Mouse (Mus musculus): ENCODE data around the gene Ush2a. TPM values are rescaled to one million over a fixed set of nuclear protein-coding genes. Genes with fewer than 3 reads are reported as not detected.

The Ush2a gene
- polyA plus RNA-seq, 1 experiment from 2014 or later: 0.29 TPM

DNA sequence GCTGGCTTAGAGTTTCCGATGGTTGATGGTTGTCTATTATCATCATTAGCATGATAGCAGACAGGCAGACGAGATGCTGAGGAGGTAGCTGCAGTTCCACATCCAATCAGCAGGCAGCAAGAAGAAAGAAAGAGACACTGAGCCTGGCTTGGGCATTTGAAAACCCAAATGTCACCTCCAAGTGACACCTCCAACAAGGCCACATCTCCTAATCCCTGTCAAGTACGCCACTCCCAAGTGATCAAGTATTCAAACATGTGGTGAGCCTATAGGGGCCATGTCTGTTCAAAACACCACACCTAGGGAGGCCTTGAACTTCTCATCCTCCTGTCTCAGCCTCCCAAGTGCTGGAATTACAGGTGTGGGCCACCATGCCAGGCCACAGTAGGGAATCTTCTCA, 501.9 kb downstream of the Ush2a start:
- ATAC-seq (ENCODE audit: low FRiP score): no peak
- Histone ChIP-seq H3K4me3 (no peak overlapping the region), H3K27ac (no peak overlapping the region), H3K36me3 (no peaks in the 10 kb centered on the region), H3K4me2 (no peak overlapping the region), H3K4me1 (replicated peaks) (no peaks in the 10 kb centered on the region), H3K27me3 (no peaks in the 10 kb centered on the region), H3K9ac (no peak overlapping the region), H3K9me3 (no peaks in the 10 kb centered on the region)
- 79% methylated on average over 3 of the region's 3 CpGs for WGBS

DNA sequence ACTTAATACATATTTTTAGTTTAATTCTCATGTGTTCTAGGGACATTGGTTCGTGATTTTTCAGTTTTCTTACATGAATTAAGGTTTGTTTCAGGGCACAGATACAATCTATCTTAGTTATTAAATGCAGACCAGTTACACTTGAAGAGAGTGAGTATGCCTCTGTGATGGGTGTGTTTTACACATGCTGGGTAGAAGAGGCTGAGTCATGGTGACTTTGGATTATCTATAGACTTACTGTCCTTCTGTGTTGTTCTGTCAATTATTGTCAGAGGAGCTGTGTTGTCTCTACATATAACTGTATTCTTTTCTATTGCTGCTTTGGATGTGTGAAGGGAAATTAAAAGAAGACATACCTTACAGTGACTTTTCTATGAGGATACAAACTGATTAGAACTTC, 509.0 kb downstream of the Ush2a start:
- ATAC-seq (ENCODE audit: low FRiP score): no peak
- Histone ChIP-seq H3K27me3 (no peaks in the 10 kb centered on the region), H3K4me3 (no peak overlapping the region), H3K9ac (no peak overlapping the region), H3K27ac (no peak overlapping the region), H3K36me3 (no peaks in the 10 kb centered on the region; the same call in 1 of the 2 replicates), H3K9me3 (no peaks in the 10 kb centered on the region; the same call in 1 of the 2 replicates), H3K4me2 (no peak overlapping the region), H3K4me1 (replicated peaks) (no peaks in the 10 kb centered on the region)
- 90% methylated on average over 1 of the region's 1 CpGs for WGBS

DNA sequence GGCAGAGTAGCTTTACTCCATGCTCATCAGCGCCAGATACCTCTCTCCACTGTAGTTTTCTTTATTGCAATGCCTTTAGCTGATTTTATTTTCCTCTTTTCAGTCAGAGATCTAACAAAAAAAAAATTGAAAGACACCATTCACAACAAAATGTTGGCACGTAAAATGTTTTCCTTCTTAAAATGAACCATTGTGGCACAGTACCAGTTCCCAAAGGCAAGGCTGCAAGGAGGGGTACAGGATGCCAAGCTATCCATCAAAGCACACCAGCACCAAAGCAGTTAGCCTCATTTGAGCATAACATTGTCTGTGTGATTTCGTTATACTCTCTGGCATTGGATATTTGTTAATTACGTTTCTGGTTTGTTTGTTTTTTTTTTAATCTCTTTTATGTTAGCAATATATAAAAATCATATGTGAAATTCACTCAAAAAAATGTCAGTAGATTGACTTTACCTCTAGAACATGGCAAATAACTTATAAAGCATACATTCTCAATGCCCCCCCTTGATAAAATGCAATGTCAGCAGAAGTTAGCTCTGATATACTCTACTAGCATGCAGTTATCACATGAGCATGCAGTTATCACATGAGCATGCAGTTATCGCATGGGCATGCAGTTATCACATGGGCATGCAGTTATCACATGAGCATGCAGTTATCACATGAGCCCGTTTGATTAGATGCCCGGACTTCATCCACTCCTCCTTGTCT, 510.9 kb downstream of the Ush2a start:
- Histone ChIP-seq H3K4me1 (replicated peaks) (no peaks in the 10 kb centered on the region), H3K27me3 (no peaks in the 10 kb centered on the region), H3K9ac (no peak overlapping the region), H3K36me3 (no peaks in the 10 kb centered on the region; the same call in 1 of the 2 replicates), H3K9me3 (no peaks in the 10 kb centered on the region; the same call in 1 of the 2 replicates), H3K27ac (no peak overlapping the region), H3K4me3 (no peak overlapping the region), H3K4me2 (no peak overlapping the region)
- 93% methylated on average over 7 of the region's 7 CpGs for WGBS
- ATAC-seq (ENCODE audit: low FRiP score): no peak

DNA sequence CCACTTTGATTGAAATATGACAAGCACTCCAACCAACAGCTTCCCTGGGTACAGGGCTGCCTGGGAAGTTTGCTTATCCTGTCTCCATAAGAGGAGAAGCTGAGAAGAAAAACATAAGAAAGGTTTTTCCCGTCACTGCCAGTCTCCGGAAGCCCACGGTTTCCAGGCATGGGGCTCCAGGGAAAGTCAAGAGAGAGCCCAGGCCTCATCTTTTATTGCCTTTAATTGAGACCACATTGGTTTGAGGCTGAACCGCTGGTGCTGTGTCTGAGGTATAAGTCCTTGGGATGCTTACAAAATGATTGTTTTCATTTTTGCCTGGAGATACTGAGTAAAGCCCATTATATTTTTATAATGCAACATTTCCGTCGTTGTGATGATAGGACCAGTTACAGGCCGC, 511.8 kb downstream of the Ush2a start:
- H3K36me3 ChIP-seq: no peaks in the 10 kb centered on the region; the same call in 1 of the 2 replicates
- no peak overlapping the region for H3K4me2 ChIP-seq
- H3K4me3 ChIP-seq: no peak overlapping the region
- no peaks in the 10 kb centered on the region for H3K4me1 ChIP-seq (replicated peaks)
- H3K9me3 ChIP-seq: no peaks in the 10 kb centered on the region; the same call in 1 of the 2 replicates
- H3K27me3 ChIP-seq: no peaks in the 10 kb centered on the region
- no peak overlapping the region for H3K27ac ChIP-seq
- no peak overlapping the region for H3K9ac ChIP-seq
- 82% methylated on average over 7 of the region's 7 CpGs for whole genome bisulfite sequencing
- ATAC-seq (ENCODE audit: low FRiP score): no peak

DNA sequence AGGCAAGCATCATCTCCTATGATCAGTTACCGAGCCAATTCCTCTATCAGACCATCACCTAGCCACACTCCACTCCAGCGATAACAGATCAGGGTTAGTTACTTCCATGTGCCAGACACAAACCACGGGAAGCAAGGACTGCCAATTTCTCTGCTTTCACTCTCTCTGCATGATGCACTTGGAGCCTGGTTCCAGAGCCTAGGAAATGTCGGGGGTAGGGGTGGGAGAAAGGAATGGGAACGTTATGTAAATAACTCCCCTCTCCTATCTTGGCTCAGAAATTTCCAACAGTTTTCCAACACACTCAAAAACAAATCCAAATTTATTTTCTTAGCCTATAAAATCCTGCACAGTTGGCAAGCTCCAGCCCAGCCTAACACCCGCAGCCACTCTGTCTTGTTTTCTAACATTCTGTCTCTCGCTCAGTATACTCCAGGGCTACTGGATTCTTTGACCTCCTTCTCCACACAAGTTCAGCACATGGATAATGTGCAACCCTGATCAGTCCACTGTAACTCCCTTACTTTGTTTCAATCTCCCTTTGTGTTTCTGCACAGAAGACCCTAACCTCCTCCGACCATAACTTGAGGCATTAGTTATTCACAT, 515.8 kb downstream of the Ush2a start:
- 74% methylated on average over 8 of the region's 8 CpGs for WGBS
- H3K27ac ChIP-seq: no peak overlapping the region
- ATAC-seq (ENCODE audit: low FRiP score): no peak
- H3K27me3 ChIP-seq: no peaks in the 10 kb centered on the region
- no peak overlapping the region for H3K9ac ChIP-seq
- no peaks in the 10 kb centered on the region for H3K4me1 ChIP-seq (replicated peaks)
- H3K4me2 ChIP-seq: no peak overlapping the region
- H3K9me3 ChIP-seq: no peaks in the 10 kb centered on the region; the same call in 1 of the 2 replicates
- no peak overlapping the region for H3K4me3 ChIP-seq
- no peaks in the 10 kb centered on the region; the same call in 1 of the 2 replicates for H3K36me3 ChIP-seq

DNA sequence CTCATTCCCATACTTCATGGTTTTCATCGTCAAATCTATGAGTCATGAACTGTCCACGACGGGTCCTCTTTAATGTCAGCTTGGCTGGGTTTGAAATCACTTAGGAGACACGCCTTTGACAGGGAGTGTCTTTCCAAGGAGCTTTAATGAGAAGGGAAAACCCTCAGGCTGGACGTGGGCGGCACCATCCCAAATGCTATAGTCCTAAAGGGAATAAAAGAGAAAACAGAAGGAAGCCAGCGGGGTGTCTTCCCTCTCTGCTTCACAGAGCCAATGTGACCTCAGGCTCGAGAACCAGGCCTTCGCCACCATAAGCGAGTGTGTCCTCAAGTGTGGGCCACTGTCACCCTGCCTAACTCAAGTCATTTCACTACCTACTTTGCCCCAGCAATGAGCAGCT, 523.2 kb downstream of the Ush2a start:
- no peaks in the 10 kb centered on the region for H3K4me1 ChIP-seq (replicated peaks)
- H3K9me3 ChIP-seq: no peaks in the 10 kb centered on the region
- WGBS: 77% methylated on average over 10 of the region's 10 CpGs
- no peak overlapping the region for H3K9ac ChIP-seq
- H3K4me2 ChIP-seq: no peak overlapping the region
- H3K36me3 ChIP-seq: no peaks in the 10 kb centered on the region
- H3K4me3 ChIP-seq: no peak overlapping the region
- H3K27me3 ChIP-seq: no peaks in the 10 kb centered on the region
- no peak overlapping the region for H3K27ac ChIP-seq
- no peak for ATAC-seq (ENCODE audit: low FRiP score)

DNA sequence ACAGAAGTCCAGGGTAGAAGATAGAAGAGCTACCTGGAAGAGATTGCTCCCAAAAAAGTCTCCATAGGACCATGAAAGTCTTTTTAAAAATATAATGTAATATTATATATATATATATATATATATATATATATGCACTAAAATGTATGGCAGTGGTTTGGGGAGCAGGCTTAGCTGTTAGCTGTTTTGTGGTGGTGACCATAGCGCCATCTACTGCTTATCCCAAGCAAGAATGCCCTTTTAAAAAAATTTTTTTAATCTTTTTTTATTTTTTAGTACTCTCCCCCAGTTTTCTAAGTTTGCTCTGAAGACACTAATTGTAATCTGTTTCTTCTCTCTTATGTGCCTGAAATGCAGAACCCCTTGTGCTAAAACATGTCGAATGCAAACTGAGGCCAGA, 543.2 kb downstream of the Ush2a start:
- H3K4me1 ChIP-seq (replicated peaks): peaks cover 9% of the 10 kb centered on the region
- no peak overlapping the region for H3K27ac ChIP-seq
- no peaks in the 10 kb centered on the region for H3K9me3 ChIP-seq
- H3K27me3 ChIP-seq: no peaks in the 10 kb centered on the region
- H3K36me3 ChIP-seq: no peaks in the 10 kb centered on the region
- no peak overlapping the region for H3K4me2 ChIP-seq
- no peak for ATAC-seq (ENCODE audit: low FRiP score)
- H3K4me3 ChIP-seq: no peak overlapping the region
- WGBS: 22% methylated on average over 2 of the region's 2 CpGs
- H3K9ac ChIP-seq: no peak overlapping the region

DNA sequence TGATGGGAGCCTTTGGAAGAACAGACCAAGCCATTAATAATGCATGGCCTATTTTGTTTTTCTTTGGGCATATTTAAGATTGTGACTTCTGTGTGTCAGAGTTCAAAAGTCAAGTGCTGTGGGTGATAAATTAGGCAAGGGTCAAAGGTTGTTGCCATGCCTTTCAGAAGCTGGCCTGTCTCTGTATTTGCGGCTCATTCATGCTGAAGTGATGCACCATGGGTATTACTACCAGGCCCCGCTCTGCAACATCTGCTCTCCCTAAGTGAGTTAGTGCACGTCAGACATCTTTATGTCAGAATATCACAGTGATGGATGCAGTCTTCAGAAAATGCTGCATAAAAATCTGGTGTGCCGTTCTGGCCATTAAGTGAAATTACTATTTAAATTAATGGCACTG, 544.0 kb downstream of the Ush2a start:
- 0 out of 2 replicates have a peak, but pooled peaks have one; percentile 61 for ATAC-seq (ENCODE audit: low FRiP score)
- Histone ChIP-seq H3K9ac (no peak overlapping the region), H3K9me3 (no peaks in the 10 kb centered on the region), H3K27ac (no peak overlapping the region), H3K36me3 (no peaks in the 10 kb centered on the region), H3K4me1 (replicated peaks) (peaks cover 9% of the 10 kb centered on the region), H3K27me3 (no peaks in the 10 kb centered on the region), H3K4me2 (no peak overlapping the region), H3K4me3 (no peak overlapping the region)
- WGBS: 18% methylated on average over 4 of the region's 4 CpGs

DNA sequence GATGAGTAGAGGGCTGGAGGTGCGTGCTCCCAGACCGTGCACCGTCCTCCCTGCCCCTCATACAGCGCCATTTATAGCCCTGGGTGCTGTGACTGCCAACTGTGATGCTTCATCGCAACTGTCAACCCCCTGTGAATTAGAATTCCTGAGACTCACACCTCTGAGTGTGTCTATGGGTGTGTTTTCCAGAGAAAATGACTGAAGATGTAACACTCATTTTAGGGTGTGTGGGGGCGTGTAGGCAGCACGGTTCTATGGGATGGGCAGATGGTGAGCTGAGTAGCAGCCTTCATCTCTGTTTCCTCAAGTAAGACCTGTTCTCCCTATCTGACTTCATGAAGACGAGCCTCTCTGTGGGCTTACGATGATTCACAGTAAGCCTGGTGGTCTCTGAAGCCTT, 548.8 kb downstream of the Ush2a start:
- Histone ChIP-seq H3K27ac (no peak overlapping the region), H3K36me3 (no peaks in the 10 kb centered on the region), H3K9me3 (no peaks in the 10 kb centered on the region), H3K27me3 (peaks cover 3% of the 10 kb centered on the region; the same call in 1 of the 2 replicates), H3K4me3 (no peak overlapping the region), H3K4me2 (no peak overlapping the region), H3K4me1 (replicated peaks) (peaks cover 8% of the 10 kb centered on the region), H3K9ac (no peak overlapping the region)
- ATAC-seq (ENCODE audit: low FRiP score): no peak
- 84% methylated on average over 9 of the region's 9 CpGs for WGBS

DNA sequence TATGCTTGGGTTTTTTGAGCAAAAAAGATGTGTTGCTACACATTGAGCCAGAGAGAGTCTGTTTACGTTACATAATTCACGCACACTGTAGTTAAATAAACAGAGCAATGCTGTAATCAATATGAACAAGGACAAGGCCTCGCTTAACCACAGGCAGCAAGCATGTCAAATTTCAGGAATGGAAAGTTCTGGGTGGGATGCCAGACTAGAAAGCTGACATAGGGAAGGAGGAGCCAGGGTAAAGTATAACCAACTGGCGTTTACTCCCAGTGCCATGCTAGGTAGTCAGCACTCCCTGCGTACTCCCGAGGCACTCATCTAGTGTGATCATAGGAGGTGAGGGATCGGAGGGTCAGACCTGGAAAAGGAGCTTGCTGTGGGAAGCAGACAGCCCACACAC, 553.2 kb downstream of the Ush2a start:
- ATAC-seq (ENCODE audit: low FRiP score): no peak
- no peak overlapping the region for H3K9ac ChIP-seq
- no peaks in the 10 kb centered on the region for H3K36me3 ChIP-seq
- H3K4me2 ChIP-seq: no peak overlapping the region
- no peaks in the 10 kb centered on the region for H3K9me3 ChIP-seq
- H3K27me3 ChIP-seq: peaks cover 3% of the 10 kb centered on the region; the same call in 1 of the 2 replicates
- 90% methylated on average over 7 of the region's 7 CpGs for WGBS
- H3K27ac ChIP-seq: no peak overlapping the region
- H3K4me1 ChIP-seq (replicated peaks): no peaks in the 10 kb centered on the region
- no peak overlapping the region for H3K4me3 ChIP-seq

DNA sequence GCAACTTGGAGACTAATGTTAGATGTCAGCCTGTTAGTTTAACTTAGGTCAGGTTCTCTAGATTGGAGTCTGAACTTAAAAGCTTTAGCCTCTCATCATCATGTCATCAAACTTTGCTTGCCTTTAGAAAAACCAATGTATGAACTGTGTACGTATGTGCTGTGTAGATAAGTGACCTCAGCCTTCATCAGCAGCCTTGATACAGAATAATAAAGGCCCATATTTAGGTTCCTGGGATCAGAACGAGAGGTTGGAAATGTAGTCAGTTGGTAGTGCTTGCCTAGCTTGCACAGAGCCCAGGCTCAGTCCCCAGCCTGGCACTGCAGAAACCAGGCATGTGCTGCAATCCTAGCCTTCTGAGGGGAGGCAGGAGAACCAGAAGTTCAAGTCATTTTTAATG, 562.4 kb downstream of the Ush2a start:
- Histone ChIP-seq H3K4me1 (replicated peaks) (no peaks in the 10 kb centered on the region), H3K27me3 (no peaks in the 10 kb centered on the region)
- no peak for ATAC-seq (ENCODE audit: low FRiP score)

DNA sequence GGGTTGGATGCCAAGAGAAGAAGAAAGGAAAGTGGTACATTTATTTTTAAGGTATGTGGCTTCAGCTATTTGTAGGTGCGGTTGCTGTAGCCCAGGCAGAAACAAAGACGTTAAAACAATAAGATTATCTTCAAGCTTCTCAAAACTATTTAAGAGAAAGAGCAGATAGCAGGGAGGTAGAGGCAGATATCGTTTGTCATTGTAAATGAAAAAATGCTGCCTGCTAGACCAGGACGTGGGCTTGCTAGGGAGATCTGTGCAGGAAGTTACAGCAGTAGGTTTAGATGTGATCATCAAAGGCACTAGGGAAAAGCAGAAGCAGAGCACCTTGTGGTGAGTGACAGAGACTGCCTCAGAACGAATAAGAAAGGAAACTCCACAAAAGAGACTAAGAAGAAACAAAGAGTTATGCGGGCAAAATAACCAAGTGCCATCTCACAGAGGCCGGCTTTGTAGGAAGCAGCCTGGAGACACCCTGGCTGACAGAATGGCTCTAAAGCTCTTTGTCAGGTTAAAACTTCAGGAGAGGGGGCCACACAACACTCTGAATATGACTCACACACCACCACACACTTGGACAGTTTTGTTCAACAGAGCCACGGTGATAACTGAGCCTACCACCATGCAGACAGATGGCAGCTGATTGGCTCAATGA, 563.2 kb downstream of the Ush2a start:
- 77% methylated on average over 8 of the region's 8 CpGs for WGBS

More for the DNA sequence above, 562.4 kb downstream of the Ush2a start:
- 89% methylated on average over 2 of the region's 2 CpGs for WGBS
- Histone ChIP-seq H3K9me3 (no peaks in the 10 kb centered on the region), H3K4me2 (no peak overlapping the region), H3K27ac (no peak overlapping the region), H3K9ac (no peak overlapping the region), H3K4me3 (no peak overlapping the region), H3K36me3 (no peaks in the 10 kb centered on the region)

More for the DNA sequence above, 563.2 kb downstream of the Ush2a start:
- Histone ChIP-seq H3K4me3 (no peak overlapping the region), H3K27ac (no peak overlapping the region), H3K27me3 (no peaks in the 10 kb centered on the region), H3K4me1 (replicated peaks) (no peaks in the 10 kb centered on the region), H3K36me3 (no peaks in the 10 kb centered on the region), H3K4me2 (no peak overlapping the region), H3K9me3 (no peaks in the 10 kb centered on the region), H3K9ac (no peak overlapping the region)
- no peak for ATAC-seq (ENCODE audit: low FRiP score)

Data from hindbrain, embryonic 13.5 days (tissue).